Mouse (Mus musculus) spleen, postnatal 36 days (tissue): Measurements from ENCODE around the gene Crbn.

Experiments used
- DNase-seq, 2 experiments: peaks; one replicate each; pipeline ENCODE4 v3.0.0; 2022; ENCODE audit warnings: low spot score in 2 of 2, mixed read lengths in 1 of 2

Crbn gene

GRCm38 (mm10) chr6:106765892-106766291, 34.0 kb downstream of the Crbn start:
- no peak for DNase-seq

DNA sequence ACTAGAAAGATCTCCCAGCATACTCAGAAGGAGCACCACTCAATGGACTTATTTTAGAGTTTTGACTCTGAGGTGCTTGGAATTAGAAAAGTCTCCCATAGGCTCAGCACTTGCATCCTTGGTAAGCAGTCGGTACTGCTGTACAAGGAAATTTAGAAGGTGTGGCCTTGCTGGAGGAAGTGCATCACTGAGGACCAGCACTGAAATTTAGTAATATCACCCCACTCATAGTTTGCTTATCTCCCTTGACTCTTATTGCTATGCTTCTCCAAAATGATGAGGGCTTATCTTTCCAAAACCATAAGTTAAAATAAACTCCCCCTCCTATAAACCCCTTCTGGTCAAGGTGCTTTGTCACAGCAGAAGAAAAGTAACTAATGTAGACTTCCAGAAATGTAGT, 38.4 kb downstream of the Crbn start:
- no peak for DNase-seq

GRCm38 (mm10) chr6:106760473-106761218, 39.2 kb downstream of the Crbn start:
- DNase-seq: peak; percentile 62 to 64

DNA sequence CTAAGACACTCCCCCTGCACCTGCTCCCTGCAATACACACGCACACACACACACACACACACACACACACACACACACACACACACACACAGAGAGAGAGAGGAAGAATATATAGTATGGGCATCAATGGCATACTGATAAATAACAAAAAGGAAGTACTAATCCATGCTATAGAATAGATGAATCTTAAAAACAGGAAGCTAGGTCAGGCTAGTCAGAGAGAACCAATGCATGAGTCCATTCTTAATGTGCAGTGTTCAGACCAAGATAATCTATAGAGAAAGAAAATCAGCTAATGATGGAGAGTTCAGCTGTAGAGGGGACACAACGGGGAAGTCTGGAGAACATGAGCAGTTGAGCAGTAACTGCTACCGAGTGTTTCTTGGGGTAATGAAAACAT, 41.6 kb downstream of the Crbn start:
- no peak for DNase-seq

DNA sequence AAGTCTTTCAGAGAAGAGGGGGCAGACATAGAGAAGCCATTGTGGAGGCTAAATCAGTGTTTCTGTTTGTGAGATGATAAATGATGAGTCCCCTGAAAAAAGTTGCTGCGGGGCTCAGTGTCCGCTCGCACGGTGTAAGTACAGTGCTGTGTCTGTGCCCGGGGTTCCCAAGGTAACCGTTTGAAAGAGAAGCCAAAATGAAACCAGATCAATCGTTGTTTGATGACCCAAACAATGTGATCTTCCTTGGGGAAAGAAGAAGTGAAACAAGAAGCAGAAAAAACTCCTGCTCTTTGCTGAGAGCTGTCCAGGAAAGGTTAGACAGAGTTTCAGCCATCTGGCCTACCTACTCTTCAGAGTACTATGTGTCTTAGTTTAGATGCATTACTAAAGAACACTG, 49.6 kb downstream of the Crbn start:
- peak; percentile 66 to 68 for DNase-seq

DNA sequence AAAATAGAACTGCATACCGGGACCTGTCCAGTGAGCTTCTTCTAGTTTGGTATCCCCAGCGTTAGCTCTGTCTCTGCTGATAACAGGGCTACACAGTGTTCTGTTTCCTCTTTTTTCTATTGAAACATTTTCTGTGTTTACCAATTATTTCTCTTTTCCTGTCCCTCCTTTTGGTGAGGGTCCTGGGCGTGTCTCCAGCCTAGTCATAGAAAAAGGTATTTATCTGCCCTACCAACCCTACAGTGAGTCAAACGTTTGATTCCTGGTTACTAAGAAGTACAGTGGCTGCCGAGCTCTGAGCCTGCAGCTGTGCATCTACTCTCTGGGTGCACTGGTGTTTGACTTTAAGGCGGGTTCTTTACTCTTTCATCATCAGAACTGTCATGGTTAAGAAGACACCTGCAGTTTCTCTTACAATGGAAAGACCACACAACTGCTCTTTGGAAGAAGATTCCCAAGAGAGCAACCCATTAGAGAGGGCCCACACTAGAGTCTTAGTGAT, 50.9 kb downstream of the Crbn start, which contains the start of gene Il5ra:
Gene Il5ra (minus strand): TSS at position 151 of the 502 bp plus-strand sequence.
- DNase-seq: peak; percentile 45 to 52

GRCm38 (mm10) chr6:106747804-106748203, 52.1 kb downstream of the Crbn start:
- peak; percentile 27 to 31 for DNase-seq

DNA sequence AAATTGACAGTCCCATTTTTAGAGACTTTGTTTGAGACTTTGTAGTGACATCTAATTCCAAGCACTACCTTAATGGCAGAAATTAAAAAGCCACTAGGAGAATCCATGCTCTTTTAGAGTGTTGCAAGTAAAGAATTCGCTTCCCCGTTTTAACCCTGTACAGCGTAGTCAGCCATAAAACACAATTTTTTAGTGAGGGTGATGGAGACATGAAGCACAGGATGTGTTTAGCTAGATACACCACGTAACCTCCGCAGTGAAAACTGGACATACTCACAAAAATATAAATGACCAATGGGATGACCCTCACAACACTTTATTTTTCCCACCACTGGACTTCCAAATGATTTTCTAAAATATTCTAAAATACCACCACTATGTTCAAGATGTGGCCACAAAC, 52.6 kb downstream of the Crbn start:
- DNase-seq: no peak

- DNase-seq: no peak
These were observed 54.0 kb downstream of the Crbn start for GRCm38 (mm10) chr6:106745673-106746394.

DNA sequence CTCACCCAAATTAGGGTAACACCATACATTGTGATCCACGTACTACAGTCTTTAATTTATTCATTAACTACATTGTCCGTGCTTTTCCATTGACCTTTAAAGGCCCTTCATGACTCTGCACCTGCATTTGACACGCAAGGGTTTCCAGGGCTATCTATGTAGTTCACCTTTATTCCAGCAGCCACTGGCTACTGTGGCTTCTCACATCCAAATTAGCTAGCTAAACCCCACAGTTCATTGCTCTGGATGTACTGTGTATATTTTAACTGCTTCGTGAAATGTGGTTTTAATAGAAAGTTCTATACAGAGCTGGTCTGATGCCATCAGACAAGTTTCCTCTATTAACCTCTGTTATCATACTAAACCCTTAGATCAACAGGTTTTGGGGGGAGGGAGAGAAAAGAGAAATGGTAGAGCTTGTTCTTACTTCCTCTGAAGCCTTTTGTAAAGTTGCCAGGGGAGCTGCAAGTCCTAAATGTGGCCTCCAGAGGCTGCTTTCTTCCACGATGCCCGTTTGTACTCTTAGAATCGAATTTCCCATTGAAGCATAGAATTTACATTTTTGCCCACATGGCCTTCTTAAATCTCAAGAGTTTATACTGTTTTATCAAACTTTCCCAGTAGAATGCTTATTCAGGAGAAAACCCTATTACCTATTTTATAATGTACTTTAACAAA, 56.2 kb downstream of the Crbn start:
- no peak for DNase-seq

- DNase-seq: no peak
These were observed 59.5 kb downstream of the Crbn start for GRCm38 (mm10) chr6:106740244-106740825.

- DNase-seq: peak; percentile 46 to 49
These were observed 61.6 kb downstream of the Crbn start for GRCm38 (mm10) chr6:106738229-106738628.

DNA sequence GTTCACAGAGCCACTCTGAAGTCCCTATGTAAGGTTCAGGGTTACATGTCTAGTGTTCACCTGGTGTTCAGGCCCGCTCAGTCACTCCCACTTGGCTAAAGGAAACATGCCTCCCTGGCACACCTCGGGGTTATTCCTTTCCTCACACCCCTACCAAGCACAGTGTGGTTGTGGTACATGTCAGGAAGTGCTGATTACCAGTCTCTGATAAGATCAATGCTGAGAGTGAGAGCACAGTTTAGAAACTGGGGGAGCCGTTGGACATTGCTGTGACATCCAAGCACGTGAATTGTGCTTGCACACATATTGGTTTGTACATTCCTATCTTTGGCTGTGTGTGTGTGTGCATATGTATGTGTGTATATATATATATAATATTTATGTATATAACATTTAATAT, 67.3 kb downstream of the Crbn start:
- no peak for DNase-seq
